Mouse (Mus musculus): Measurements from ENCODE around the gene Fcrls. TPM values are rescaled to one million over a fixed set of nuclear protein-coding genes. Genes with fewer than 3 reads are reported as not detected.

Fcrls gene
- 10 to 100 TPM; 31.0 to 34.3 TPM for total RNA-seq (2021)
- long read RNA-seq, experiment 1, transcript Fcrls-201 (8 exons, 2,273 nt), result major isoform, 42 of 49 reads
- long read RNA-seq, experiment 1, partial matches to known transcripts, result 5 of 49 reads
- long read RNA-seq, experiment 1, other reads (novel, unspliced or antisense), result 2 of 49 reads
- long read RNA-seq, experiment 2, transcript Fcrls-201 (8 exons, 2,273 nt), result major isoform, 45 of 52 reads
- long read RNA-seq, experiment 2, partial matches to known transcripts, result 4 of 52 reads
- long read RNA-seq, experiment 2, other reads (novel, unspliced or antisense), result 3 of 52 reads

DNA sequence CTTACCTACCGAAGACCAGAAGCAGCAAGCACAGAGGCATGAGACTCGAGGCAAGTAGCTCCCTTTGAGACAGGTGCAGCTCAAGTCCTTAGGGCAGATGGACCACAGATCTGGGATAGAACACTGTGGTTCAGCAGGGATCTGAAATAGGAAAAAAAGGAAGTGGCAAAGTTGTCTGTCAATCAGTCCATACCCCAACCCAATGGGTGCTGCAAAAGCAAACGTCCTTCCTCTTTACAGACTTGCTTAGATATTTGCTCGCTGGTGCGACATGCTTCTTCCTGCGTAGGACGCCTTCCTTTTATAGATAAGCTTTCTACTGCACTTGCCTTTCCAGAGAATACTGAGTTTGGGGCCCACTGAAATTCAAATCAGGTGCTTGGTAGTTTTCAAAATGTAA, at the start of gene Fcrls:
TSS of gene Fcrls (minus strand) at position 303 of the 400 bp plus-strand sequence.
- intact Hi-C loops (cut with DNase I), result no loop called here
- peak in 1 of 2 experiments; percentile 8 for DNase-seq (ENCODE audit: low spot score in 2 of 2)

- intact Hi-C loops (cut with DNase I), result no loop called here
- DNase-seq (ENCODE audit: low spot score in 2 of 2), result no peak
Measured at GRCm38 (mm10) chr3:87309922-87310321, 46.4 kb upstream of the Fcrls start.

- intact Hi-C loops (cut with DNase I), result no loop called here
- no peak for DNase-seq (ENCODE audit: low spot score in 2 of 2)
Measured at GRCm38 (mm10) chr3:87299901-87300300, 36.4 kb upstream of the Fcrls start.

GRCm38 (mm10) chr3:87274372-87274771, 10.8 kb upstream of the Fcrls start:
- no peak for DNase-seq (ENCODE audit: low spot score in 2 of 2)
- intact Hi-C loops (cut with DNase I), result no loop called here

GRCm38 (mm10) chr3:87266581-87266980, 3.0 kb upstream of the Fcrls start:
- no peak for DNase-seq (ENCODE audit: low spot score in 2 of 2)
- intact Hi-C loops (cut with DNase I), result no loop called here

GRCm38 (mm10) chr3:87255239-87255638, 8.3 kb downstream of the Fcrls start:
- intact Hi-C loops (cut with DNase I), result no loop called here
- peak in 1 of 2 experiments; percentile 11 for DNase-seq (ENCODE audit: low spot score in 2 of 2)

- intact Hi-C loops (cut with DNase I), result no loop called here
- peak in 1 of 2 experiments; percentile 9 for DNase-seq (ENCODE audit: low spot score in 2 of 2)
Measured at GRCm38 (mm10) chr3:87249571-87249970, 14.0 kb downstream of the Fcrls start.

- intact Hi-C loops (cut with DNase I), result no loop called here
Measured at GRCm38 (mm10) chr3:87247292-87247691, 16.2 kb downstream of the Fcrls start.

DNA sequence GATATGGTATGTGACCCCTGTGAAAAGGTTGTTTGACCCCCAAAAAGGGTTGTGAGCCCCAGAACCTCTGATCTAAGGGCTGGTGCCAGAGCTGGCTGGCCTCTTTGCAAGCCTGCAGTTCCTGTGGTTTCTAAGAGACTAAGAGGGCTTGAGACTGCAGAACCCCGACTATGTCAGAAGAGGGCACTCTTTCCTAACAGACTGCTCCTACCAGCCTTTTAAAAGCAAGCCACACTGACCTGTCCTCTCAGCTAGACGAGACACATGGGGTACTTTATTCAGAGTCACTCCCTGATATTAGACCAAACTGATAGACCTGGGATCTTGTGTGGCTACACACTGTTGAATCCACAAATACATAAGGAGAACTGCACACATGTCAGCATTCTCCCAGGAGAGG, 19.9 kb downstream of the Fcrls start:
- intact Hi-C loops (cut with DNase I), result loop anchor here (2.0 kb wide), 2 partner anchors 259 to 319 kb away; no protein-coding TSS in a partner anchor
- peak; percentile 64 to 72 for DNase-seq (ENCODE audit: low spot score in 2 of 2)

More at GRCm38 (mm10) chr3:87247292-87247691, 16.2 kb downstream of the Fcrls start:
- DNase-seq (ENCODE audit: low spot score in 2 of 2), result peak; percentile 26 to 48

GRCm38 (mm10) chr3:87240909-87241308, 22.6 kb downstream of the Fcrls start:
- no peak for DNase-seq (ENCODE audit: low spot score in 2 of 2)

DNA sequence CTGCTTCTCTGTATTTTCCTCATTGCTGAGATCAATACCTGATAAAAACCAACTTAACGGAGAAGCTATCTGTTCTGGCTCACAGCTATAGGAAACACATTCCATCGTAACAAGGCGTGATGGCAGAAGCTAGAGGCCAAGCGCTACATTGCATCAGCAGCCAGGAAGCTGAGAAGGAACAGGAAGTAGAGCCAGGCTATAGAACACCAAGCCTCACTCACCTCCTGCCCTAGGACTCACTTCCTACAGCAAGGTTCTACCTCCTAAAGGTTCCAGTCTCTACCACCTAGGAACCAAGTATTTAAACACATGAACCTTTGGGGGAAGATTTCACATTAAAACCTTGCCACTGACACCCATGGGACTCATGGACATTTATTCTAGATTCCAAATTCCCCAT, 39.9 kb downstream of the Fcrls start:
- intact Hi-C loops (cut with DNase I), result no loop called here
- no peak for DNase-seq (ENCODE audit: low spot score in 2 of 2)

More at GRCm38 (mm10) chr3:87240909-87241308, 22.6 kb downstream of the Fcrls start:
- intact Hi-C loops (cut with DNase I), result no loop called here

DNA sequence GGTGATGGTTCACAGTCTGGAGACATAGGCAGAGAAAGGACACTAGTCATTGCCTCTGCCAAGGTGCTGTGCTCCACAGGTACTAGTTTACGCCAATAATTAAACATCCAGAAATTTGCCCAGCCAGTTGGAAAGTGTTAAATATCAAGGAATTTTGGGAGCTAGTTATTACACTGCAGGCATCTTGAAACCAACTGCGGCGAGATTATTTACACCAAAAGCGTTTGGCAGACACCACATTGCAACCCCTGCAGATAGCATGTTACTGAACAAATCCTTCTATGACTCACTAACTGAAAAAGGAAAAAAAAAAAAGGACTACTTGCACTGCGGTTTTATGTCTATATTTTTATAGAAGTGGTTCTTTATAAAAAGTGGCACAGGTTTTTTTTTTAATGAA, 41.2 kb downstream of the Fcrls start:
- intact Hi-C loops (cut with DNase I), result no loop called here
- no peak for DNase-seq (ENCODE audit: low spot score in 2 of 2)

DNA sequence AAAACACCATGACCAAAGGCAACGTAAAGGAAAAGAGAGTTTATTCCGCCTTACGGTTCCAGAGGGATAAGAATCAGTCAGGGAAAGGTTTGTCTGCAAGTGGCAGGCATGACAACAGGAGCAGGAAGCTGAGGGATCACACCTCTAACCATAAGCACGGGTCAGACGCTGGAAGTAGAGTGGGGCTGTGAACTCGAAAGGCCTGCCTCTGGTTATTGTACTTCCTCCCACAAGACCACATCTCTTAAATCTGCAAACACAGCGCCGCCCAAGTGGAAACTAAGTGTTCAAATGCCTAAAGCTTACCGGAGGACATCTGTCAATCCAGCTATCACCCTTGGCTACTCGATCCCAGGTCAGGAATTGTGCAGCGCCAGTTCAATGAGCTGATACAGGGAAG, 48.4 kb downstream of the Fcrls start:
- intact Hi-C loops (cut with DNase I), result no loop called here
- no peak for DNase-seq (ENCODE audit: low spot score in 2 of 2)

DNA sequence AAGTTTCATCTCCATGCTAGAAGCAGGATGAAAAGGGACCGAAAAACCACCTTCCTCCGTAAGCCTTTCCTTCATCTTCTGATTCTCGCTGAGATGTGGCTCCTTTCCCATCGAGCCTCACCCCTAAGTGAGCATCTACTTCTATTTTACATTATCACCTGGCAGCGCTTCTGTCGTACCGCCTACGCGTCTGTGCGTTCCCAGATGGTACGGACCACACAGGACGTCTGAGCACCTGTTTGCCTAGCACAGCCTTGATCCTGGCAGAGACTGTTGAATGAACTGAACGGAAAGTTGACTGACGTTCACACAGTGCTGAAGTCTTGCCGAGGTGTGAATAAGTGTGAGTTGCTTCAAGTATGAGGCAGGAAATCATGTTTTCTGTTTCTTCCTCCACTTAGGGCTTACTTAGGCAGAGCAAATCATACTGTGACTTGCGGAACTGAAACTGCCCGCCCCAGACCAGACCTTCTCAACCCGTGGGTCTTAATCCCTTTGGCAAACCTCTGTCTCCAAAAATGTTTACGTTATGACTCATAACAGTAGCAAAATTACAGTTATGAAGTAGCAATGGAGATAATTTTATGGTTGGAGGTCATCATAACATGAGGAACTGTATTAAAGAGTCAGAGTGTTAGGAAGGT, 49.2 kb downstream of the Fcrls start:
- peak; percentile 18 to 37 for DNase-seq (ENCODE audit: low spot score in 2 of 2)
- intact Hi-C loops (cut with DNase I), result no loop called here

DNA sequence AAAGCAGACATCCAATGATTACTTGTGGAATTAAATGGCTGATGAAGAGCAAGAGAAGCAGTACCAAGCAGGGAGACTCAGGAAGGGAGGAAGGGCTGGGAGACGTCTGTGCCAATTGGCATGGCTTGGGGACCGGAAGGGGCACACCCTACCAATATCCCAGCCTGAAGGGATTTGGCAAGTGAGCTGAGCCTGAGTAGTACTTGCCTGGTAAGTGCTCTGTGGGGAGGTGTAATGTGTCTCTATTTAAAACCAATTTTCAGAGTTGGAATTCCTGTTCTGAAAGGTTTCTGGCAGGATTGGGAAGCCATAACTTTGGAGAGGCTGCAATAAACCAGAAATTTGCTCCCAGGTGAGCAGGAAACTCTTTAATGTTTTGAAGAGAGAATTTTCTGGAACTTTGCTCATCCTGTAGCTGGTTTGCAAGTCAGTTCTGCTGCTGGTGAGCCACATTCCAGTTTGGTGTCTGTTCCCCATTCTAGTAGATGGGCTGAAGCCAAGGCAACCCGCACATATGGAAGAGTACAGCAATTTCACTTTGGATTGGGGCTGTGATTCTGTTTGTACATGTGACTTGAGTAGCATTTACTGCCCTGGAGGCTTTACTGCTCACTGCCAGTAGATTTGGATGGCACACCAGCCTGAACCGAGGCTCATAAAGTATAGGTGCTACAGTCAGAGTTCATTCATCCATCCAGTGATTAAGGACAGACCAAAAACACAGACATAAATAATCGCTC, 57.0 kb downstream of the Fcrls start:
- DNase-seq (ENCODE audit: low spot score in 2 of 2), result no peak

More for the DNA sequence above, 57.0 kb downstream of the Fcrls start:
- intact Hi-C loops (cut with DNase I), result no loop called here

Other genes starting within 250 kb of the Fcrls start
- 1 to 10 TPM; 4.2 to 5.2 TPM for gene Kirrel, start 89.0 kb downstream of the Fcrls start, total RNA-seq (2021)
- not detected for gene Cd5l, start 94.1 kb upstream of the Fcrls start, total RNA-seq (2021)
- under 1 TPM in 1 of 2 experiments, not detected in 1; 0.68 TPM for gene Fcrl1, start 112.6 kb upstream of the Fcrls start, total RNA-seq (2021)
- gene Fcrl5, start 172.0 kb upstream of the Fcrls start, total RNA-seq (2021), result under 1 TPM in 1 of 2 experiments, not detected in 1; 0.17 TPM

Measured in left cerebral cortex, postnatal 14 days (tissue).